In the genomic region with DNA sequence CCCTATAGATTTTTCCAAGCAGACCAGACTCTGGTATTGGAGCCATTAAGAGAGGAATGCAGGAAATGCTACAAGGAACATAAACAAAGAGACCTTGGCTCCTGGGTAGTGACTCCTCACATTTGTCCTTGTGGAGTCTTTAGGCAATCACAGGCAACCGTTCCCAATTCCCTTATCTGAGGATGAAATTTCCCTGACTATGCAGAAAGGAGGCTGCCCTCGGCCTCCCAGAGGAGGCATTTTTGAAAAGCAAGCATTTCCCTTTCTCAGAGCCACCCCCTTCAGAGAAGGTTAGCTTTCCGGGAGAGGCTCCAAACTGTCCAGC, we compare ENCODE assay signal across 14 mouse cellular contexts. TPM values are rescaled to one million over a fixed set of nuclear protein-coding genes. Genes with fewer than 3 reads are reported as not detected.
A peak's percentile ranks its signal among the peaks of the same experiment; 100 is the strongest.
DNase-seq lines count a peak whose midpoint lies in the region; ATAC-seq lines count a peak whose summit lies in the region.
"Had no signal": no experiment of that assay in that cellular context is flagged by ENCODE, and none has a peak within 500 bp of the region (broad histone marks: within the 10 kb centered on the region; RNA-seq: fewer than 3 reads in every experiment).

No protein-coding gene starts in this region.

- H3K4me3 ChIP-seq in kidney, embryonic 14.5 days (ENCODE audit: low read length), result no peak overlapping the region
- no peak overlapping the region for H3K4me3 ChIP-seq in brown adipose tissue, adult 24 weeks (ENCODE audit: insufficient read depth, low read depth, low read length)
- H3K4me3 ChIP-seq in forebrain, embryonic 14.5 days (ENCODE audit: low read depth, low read length), result no peak overlapping the region
- H3K4me3 ChIP-seq: embryonic facial prominence, embryonic 13.5 days; megakaryocyte, embryonic 14.5 days; neural tube, embryonic 13.5 days had no signal

- no peak overlapping the region for H3K4me2 ChIP-seq in kidney, embryonic 14.5 days (replicated peaks; ENCODE audit: low read depth, low read length)
- H3K4me2 ChIP-seq in forebrain, embryonic 14.5 days (ENCODE audit: low read length), result no peak overlapping the region
- H3K4me2 ChIP-seq: embryonic facial prominence, embryonic 13.5 days had no signal

- H3K9ac ChIP-seq in kidney, embryonic 14.5 days (ENCODE audit: low read depth, low read length), result no peak overlapping the region
- no peak overlapping the region for H3K9ac ChIP-seq in forebrain, embryonic 14.5 days (ENCODE audit: low read length)
- H3K9ac ChIP-seq: embryonic facial prominence, embryonic 13.5 days; neural tube, embryonic 13.5 days had no signal

- H3K4me1 ChIP-seq in kidney, embryonic 14.5 days (ENCODE audit: control insufficient read depth, insufficient read depth, low read length), result 0 out of 2 replicates have a peak, but pooled peaks cover 2% of the 10 kb centered on the region
- 0 out of 2 replicates have a peak, but pooled peaks cover 2% of the 10 kb centered on the region for H3K4me1 ChIP-seq in brown adipose tissue, adult 24 weeks (ENCODE audit: control insufficient read depth, insufficient read depth, insufficient read length, low read length)
- peaks cover 5% of the 10 kb centered on the region; the same call in 1 of the 2 replicates for H3K4me1 ChIP-seq in forebrain, embryonic 14.5 days (ENCODE audit: control insufficient read depth, insufficient read depth, low read length)
- H3K4me1 ChIP-seq: megakaryocyte, embryonic 14.5 days had no signal

- DNase-seq in kidney, adult 11 months, result no peak
- DNase-seq in ZHBTc4 (ENCODE audit: low read depth, low spot score), result peak; percentile 67
- peak; percentile 16 to 61 for DNase-seq in kidney, postnatal 25 days
- DNase-seq in frontal cortex, postnatal 10 days (ENCODE audit: low spot score in 2 of 2), result no peak
- DNase-seq in forebrain, embryonic 14.5 days (ENCODE audit: low spot score), result no peak
- DNase-seq: spleen, adult 18-20 months had no signal

- 0 out of 2 replicates have a peak, but pooled peaks have one; percentile 46 for ATAC-seq in kidney, embryonic 14.5 days (ENCODE audit: low FRiP score, low TSS enrichment)
- ATAC-seq in megakaryocyte progenitor cell, adult 5-6 weeks (replicated peaks; ENCODE audit: poor library complexity), result no peak
- no peak for ATAC-seq in forebrain, embryonic 14.5 days

- 24% methylated on average over 3 of the region's 3 CpGs for WGBS in kidney, embryonic 14.5 days
- WGBS in forebrain, embryonic 14.5 days, result 44% methylated on average over 3 of the region's 3 CpGs

- H3K27me3 ChIP-seq in kidney, embryonic 14.5 days (ENCODE audit: control insufficient read depth, insufficient read depth, low read length), result no peaks in the 10 kb centered on the region
- H3K27me3 ChIP-seq in forebrain, embryonic 14.5 days (replicated peaks; ENCODE audit: control insufficient read depth, insufficient read depth, low read length), result no peaks in the 10 kb centered on the region
- H3K27me3 ChIP-seq: hindbrain, embryonic 13.5 days; neural tube, embryonic 13.5 days had no signal

- no peaks in the 10 kb centered on the region for H3K36me3 ChIP-seq in kidney, embryonic 14.5 days (ENCODE audit: control insufficient read depth, insufficient read depth, low read length)
- no peaks in the 10 kb centered on the region for H3K36me3 ChIP-seq in forebrain, embryonic 14.5 days (ENCODE audit: control insufficient read depth, insufficient read depth, low read length)
- H3K36me3 ChIP-seq: embryonic facial prominence, embryonic 13.5 days; hindbrain, embryonic 13.5 days; neural tube, embryonic 13.5 days had no signal

- no peaks in the 10 kb centered on the region for H3K9me3 ChIP-seq in kidney, embryonic 14.5 days (ENCODE audit: control insufficient read depth, low read length)
- no peaks in the 10 kb centered on the region for H3K9me3 ChIP-seq in forebrain, embryonic 14.5 days (replicated peaks; ENCODE audit: control insufficient read depth, low read length)
- H3K9me3 ChIP-seq: embryonic facial prominence, embryonic 13.5 days; hindbrain, embryonic 13.5 days; megakaryocyte, embryonic 14.5 days; neural tube, embryonic 13.5 days had no signal

- H3K27ac ChIP-seq in kidney, embryonic 14.5 days (ENCODE audit: low read depth, low read length), result peak overlapping the region; percentile 12; the same call in 1 of the 2 replicates
- H3K27ac ChIP-seq in brown adipose tissue, adult 24 weeks (replicated peaks; ENCODE audit: low read depth, low read length), result peak overlapping the region; percentile 32; the same call in 1 of the 2 replicates
- H3K27ac ChIP-seq in forebrain, embryonic 14.5 days (ENCODE audit: low read depth, low read length), result no peak overlapping the region
- H3K27ac ChIP-seq: embryonic facial prominence, embryonic 13.5 days; hindbrain, embryonic 13.5 days; neural tube, embryonic 13.5 days had no signal

RNA-seq across cellular contexts. Expression of gene Gpr88, which starts 31.7 kb away (rescaled TPM):
- 0.65 and 1.2 TPM in 2 replicates for polyA plus RNA-seq in kidney, embryonic 14.5 days (2014; fragmentation: Nextera tagmentation; extraction: Ambion mirVana)
- 0.33 TPM in 1 of 2 replicates, not detected in the other for polyA plus RNA-seq in brown adipose tissue, adult 24 weeks (2012; ENCODE audit: insufficient read depth, insufficient read length, missing spikeins)
- total RNA-seq in megakaryocyte progenitor cell, adult 5-6 weeks (2015), result not detected in 2 replicates
- total RNA-seq in megakaryocyte progenitor cell, adult 5-6 weeks (2017), result not detected in 2 replicates
- 5.2 and 9.6 TPM in 2 replicates for polyA plus RNA-seq in forebrain, embryonic 14.5 days (2014; fragmentation: Nextera tagmentation; extraction: Ambion mirVana)
- total RNA-seq: MEL had no signal

Comparison
In these comparisons a context has a peak if more than half of its experiments do, and no peak if none do; other contexts are left out.
1. DNase-seq: peak in ZHBTc4 (single experiment) and kidney, postnatal 25 days (2 of 2); none in kidney, adult 11 months (single experiment), frontal cortex, postnatal 10 days (0 of 2) and forebrain, embryonic 14.5 days (single experiment).